20 mouse cellular contexts compared by ENCODE assay signal in the genomic region with DNA sequence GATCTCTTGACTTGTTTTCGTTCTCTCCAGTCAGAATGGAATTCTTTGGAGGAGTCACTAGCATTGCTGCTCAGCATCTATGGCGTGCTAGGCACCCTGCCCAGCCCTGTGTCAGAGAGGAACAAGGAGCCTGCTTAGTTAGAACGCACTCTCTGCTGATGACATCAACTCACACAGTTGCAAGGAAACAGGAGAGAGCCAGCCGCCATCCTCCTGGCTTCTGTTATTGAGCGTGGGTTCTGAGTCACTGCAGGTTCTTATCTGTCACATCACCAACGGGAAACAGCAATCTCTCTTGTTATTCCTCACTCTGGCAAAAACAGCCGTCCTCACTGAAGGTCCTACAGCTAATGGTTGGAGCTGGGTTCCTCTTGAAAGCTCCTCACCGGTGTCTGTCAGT. TPM values are rescaled to one million over a fixed set of nuclear protein-coding genes. Genes with fewer than 3 reads are reported as not detected.
DNase-seq lines count a peak whose midpoint lies in the region; ATAC-seq and TF ChIP-seq lines count a peak whose summit lies in the region.
"Had no signal": no experiment of that assay in that cellular context is flagged by ENCODE, and none has a peak within 500 bp of the region (broad histone marks: within the 10 kb centered on the region; RNA-seq: fewer than 3 reads in every experiment).

No protein-coding gene starts in this region.

- no peak for TF ChIP-seq CTCF in left cerebral cortex, adult 2 months (IDR thresholded peaks at IDR 0.05)

- H3K4me3 ChIP-seq in left cerebral cortex, adult 2 months, result no peak overlapping the region
- H3K4me3 ChIP-seq: heart, adult 2 months had no signal

- peak; percentile 28; the same call in 1 of the 2 replicates for ATAC-seq in granulocyte monocyte progenitor cell, adult 5-6 weeks (replicated peaks; ENCODE audit: poor library complexity, severe bottlenecking)
- ATAC-seq: forebrain, embryonic 16.5 days; hindbrain, postnatal 0 days; liver, postnatal 0 days; Patski had no signal

- H3K27ac ChIP-seq in left cerebral cortex, adult 2 months, result no peak overlapping the region
- H3K27ac ChIP-seq: heart, adult 2 months; hindbrain, postnatal 0 days had no signal

- intact Hi-C loops in left cerebral cortex, adult 2 months (cut with DNase I), result no loop called here

- peak; percentile 25 to 29 for DNase-seq in cerebellum, postnatal 10 days
- no peak for DNase-seq in cerebellum, postnatal 25 days
- DNase-seq in 3134 (ENCODE audit: extremely low read depth, insufficient read length, low spot score) (peak; percentile 37), MN1 (ENCODE audit: low spot score) (peak; percentile 80)
- no peak for DNase-seq in left cerebral cortex, adult 2 months (ENCODE audit: extremely low spot score in 1 of 2, low spot score in 2 of 2)
- DNase-seq in urinary bladder, adult 18-20 months (ENCODE audit: low spot score in 2 of 2), result no peak
- DNase-seq: cerebellum, adult 9-11 months; heart, adult 2 months; kidney, adult 8-10 months; liver, postnatal 0 days; retina, postnatal 1 day had no signal

RNA-seq across cellular contexts. Expression of a gene that starts 6.4 kb away (rescaled TPM):
- not detected in 2 replicates for total RNA-seq in granulocyte monocyte progenitor cell, adult 5-6 weeks (2014; fragmentation: Nextera tagmentation)
- not detected in 2 replicates for total RNA-seq in granulocyte monocyte progenitor cell, adult 5-6 weeks (2017)
- not detected for total RNA-seq in left cerebral cortex, adult 2 months (2021)
- total RNA-seq: gastrocnemius, adult 18-20 months; heart, adult 2 months; heart, postnatal 25 days; hindbrain, postnatal 0 days; layer of hippocampus, adult 18-20 months; left cerebral cortex, postnatal 10 days; monocyte, adult 5-6 weeks had no signal

RNA-seq across cellular contexts. Expression of a gene that starts 7.1 kb away (rescaled TPM):
- total RNA-seq in granulocyte monocyte progenitor cell, adult 5-6 weeks (2014; fragmentation: Nextera tagmentation), result 52.7 and 59.1 TPM in 2 replicates
- 58.7 and 82.4 TPM in 2 replicates for total RNA-seq in granulocyte monocyte progenitor cell, adult 5-6 weeks (2017)
- total RNA-seq in left cerebral cortex, adult 2 months (2021), result 10 to 100 TPM; 30.5 to 31.7 TPM

Comparison
In these comparisons a context has a peak if more than half of its experiments do, and no peak if none do; other contexts are left out.
1. DNase-seq: peak in cerebellum, postnatal 10 days (2 of 2), 3134 (single experiment) and MN1 (single experiment); none in cerebellum, postnatal 25 days (0 of 2), left cerebral cortex, adult 2 months (0 of 2) and urinary bladder, adult 18-20 months (0 of 2).